Mouse (Mus musculus): Measurements from ENCODE around the gene Tmem95. TPM values are rescaled to one million over a fixed set of nuclear protein-coding genes. Genes with fewer than 3 reads are reported as not detected.
A peak's percentile ranks its signal among the peaks of the same experiment; 100 is the strongest.
"Not testable (repeated sequence)": the region's sequence is repeated elsewhere in the genome, so short reads cannot be mapped to it uniquely, and the experiment has no call there.

The Tmem95 gene
- polyA plus RNA-seq, 1 experiment from 2014 or later: not detected

GRCm38 (mm10) chr11:69867335-69867734 lies 10.5 kb downstream of the Tmem95 start:
- no peak overlapping the region for H3K4me3 ChIP-seq (ENCODE audit: low read depth, low read length)
- no peak for ATAC-seq
- no peak for TF ChIP-seq CTCF (IDR thresholded peaks at IDR 0.05; ENCODE audit: low read depth)
- H3K4me1 ChIP-seq (replicated peaks; ENCODE audit: control insufficient read depth, insufficient read depth, low read length): no peaks in the 10 kb centered on the region
- no peak overlapping the region for H3K9ac ChIP-seq (ENCODE audit: low read depth, low read length)
- WGBS: 47% methylated on average over 9 of the region's 9 CpGs
- H3K4me2 ChIP-seq (replicated peaks; ENCODE audit: low read depth): no peak overlapping the region
- no peaks in the 10 kb centered on the region for H3K36me3 ChIP-seq (ENCODE audit: control insufficient read depth, insufficient read depth)
- H3K9me3 ChIP-seq (ENCODE audit: control insufficient read depth): no peaks in the 10 kb centered on the region
- H3K27me3 ChIP-seq (replicated peaks; ENCODE audit: control insufficient read depth, insufficient read depth, low read length): no peaks in the 10 kb centered on the region
- no peak overlapping the region for H3K27ac ChIP-seq (ENCODE audit: low read depth, low read length)

DNA sequence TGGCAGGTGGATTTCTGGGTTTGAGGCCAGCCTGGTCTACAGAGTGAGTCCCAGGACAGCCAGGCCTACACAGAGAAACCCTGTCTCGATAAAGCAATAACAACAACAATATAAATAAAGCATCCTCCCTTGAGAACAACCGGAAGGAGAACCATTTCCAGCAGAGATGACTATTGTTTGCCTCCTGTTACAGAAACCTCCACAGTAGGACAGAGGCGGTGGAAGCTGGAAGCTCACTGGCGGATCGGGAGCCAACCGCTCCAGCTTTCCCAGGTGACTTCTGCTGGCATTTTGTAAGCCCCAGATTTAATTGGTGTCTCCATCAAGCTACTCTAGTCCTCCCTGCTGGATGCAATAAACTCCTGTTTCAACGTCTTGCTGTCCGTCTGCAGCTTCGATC lies 12.3 kb downstream of the Tmem95 start:
- H3K4me1 ChIP-seq (replicated peaks; ENCODE audit: control insufficient read depth, insufficient read depth, low read length): no peaks in the 10 kb centered on the region
- TF ChIP-seq CTCF (IDR thresholded peaks at IDR 0.05; ENCODE audit: low read depth): no peak
- H3K4me3 ChIP-seq (ENCODE audit: low read depth, low read length): no peak overlapping the region
- no peak overlapping the region for H3K4me2 ChIP-seq (replicated peaks; ENCODE audit: low read depth)
- H3K36me3 ChIP-seq (ENCODE audit: control insufficient read depth, insufficient read depth): no peaks in the 10 kb centered on the region
- H3K27ac ChIP-seq (ENCODE audit: low read depth, low read length): no peak overlapping the region
- no peak overlapping the region for H3K9ac ChIP-seq (ENCODE audit: low read depth, low read length)
- ATAC-seq: no peak
- H3K9me3 ChIP-seq (ENCODE audit: control insufficient read depth): no peaks in the 10 kb centered on the region
- 82% methylated on average over 9 of the region's 9 CpGs for WGBS
- no peaks in the 10 kb centered on the region for H3K27me3 ChIP-seq (replicated peaks; ENCODE audit: control insufficient read depth, insufficient read depth, low read length)

GRCm38 (mm10) chr11:69864138-69864860 lies 13.5 kb downstream of the Tmem95 start:
- no peak for TF ChIP-seq CTCF (IDR thresholded peaks at IDR 0.05; ENCODE audit: low read depth)
- H3K36me3 ChIP-seq (ENCODE audit: control insufficient read depth, insufficient read depth): no peaks in the 10 kb centered on the region
- no peaks in the 10 kb centered on the region for H3K27me3 ChIP-seq (replicated peaks; ENCODE audit: control insufficient read depth, insufficient read depth, low read length)
- H3K27ac ChIP-seq (ENCODE audit: low read depth, low read length): no peak overlapping the region
- no peaks in the 10 kb centered on the region for H3K4me1 ChIP-seq (replicated peaks; ENCODE audit: control insufficient read depth, insufficient read depth, low read length)
- H3K4me3 ChIP-seq (ENCODE audit: low read depth, low read length): no peak overlapping the region
- H3K9ac ChIP-seq (ENCODE audit: low read depth, low read length): no peak overlapping the region
- no peaks in the 10 kb centered on the region for H3K9me3 ChIP-seq (ENCODE audit: control insufficient read depth)
- no peak overlapping the region for H3K4me2 ChIP-seq (replicated peaks; ENCODE audit: low read depth)
- no peak for ATAC-seq
- 53% methylated on average over 8 of the region's 8 CpGs for WGBS

DNA sequence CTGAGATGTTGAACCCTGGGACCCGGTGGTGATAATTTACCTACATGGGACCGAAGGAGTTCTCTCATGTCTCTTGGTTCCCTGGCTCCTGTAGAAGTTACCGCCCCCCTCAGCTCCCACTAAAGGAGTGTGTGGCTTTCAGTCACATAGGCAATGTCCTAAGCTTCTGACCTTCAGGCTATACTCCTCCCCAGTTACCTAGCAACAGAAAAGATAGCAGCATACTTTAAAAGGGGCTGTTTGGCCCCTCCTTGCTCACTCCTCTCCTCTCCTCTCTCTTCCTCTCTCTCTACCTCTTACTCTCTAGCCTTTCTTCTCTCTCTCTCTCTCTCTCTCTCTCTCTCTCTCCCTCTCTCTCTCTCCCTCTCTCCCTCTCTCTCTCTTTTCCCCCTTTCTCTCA lies 14.1 kb downstream of the Tmem95 start:
- not testable (repeated sequence) for H3K9ac ChIP-seq (ENCODE audit: low read depth, low read length); H3K4me2 ChIP-seq (replicated peaks; ENCODE audit: low read depth); H3K4me3 ChIP-seq (ENCODE audit: low read depth, low read length); H3K9me3 ChIP-seq (ENCODE audit: control insufficient read depth); ATAC-seq; H3K27me3 ChIP-seq (replicated peaks; ENCODE audit: control insufficient read depth, insufficient read depth, low read length); H3K4me1 ChIP-seq (replicated peaks; ENCODE audit: control insufficient read depth, insufficient read depth, low read length); H3K36me3 ChIP-seq (ENCODE audit: control insufficient read depth, insufficient read depth); H3K27ac ChIP-seq (ENCODE audit: low read depth, low read length)
- WGBS: 71% methylated on average over 3 of the region's 3 CpGs

DNA sequence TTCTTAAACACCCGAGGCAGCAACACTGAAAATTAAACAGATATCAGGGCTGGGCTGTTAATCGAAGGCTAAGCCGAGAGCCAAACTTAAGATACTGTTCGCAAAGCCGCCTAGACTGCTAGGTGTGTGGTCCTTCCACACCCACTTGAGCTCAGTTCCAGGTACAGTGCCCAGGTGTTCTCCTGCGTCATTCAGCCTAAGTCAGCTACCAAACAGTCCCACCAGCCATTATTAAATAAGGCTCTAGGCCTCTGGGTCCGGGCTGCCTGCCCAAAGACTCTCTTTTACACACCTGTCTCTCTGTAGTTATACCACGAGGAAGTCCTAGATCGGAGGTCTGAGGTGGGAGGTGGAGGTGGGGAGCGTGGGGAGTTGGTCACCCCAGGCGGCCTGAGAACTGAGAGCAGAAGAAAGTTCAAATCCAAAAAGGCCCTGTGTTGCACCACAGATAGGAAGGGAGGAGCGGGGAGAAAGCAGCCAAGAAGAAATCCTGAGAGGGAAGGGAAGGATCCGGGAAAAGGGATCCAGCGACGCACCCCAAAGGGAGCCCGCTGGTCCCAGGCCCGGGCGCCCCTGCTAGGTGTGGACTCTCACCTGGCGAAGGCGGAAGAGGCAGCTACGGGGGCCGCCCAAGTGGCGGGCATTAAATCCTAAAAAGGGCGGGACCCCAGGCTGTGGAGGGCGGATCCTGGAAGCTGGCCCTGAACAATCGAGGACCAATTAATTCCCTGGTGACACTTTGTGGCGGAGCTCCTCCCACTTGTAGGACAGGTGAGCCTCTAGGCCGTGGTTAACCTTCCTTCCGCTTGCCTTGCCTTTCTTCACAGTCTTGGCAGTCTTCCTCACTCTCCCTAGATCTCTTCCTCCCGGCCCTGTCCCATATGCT lies 19.5 kb downstream of the Tmem95 start, which contains the start of gene Tnk1:
Gene Tnk1, minus strand, starts transcription at position 618 of the 886 bp plus-strand sequence.
- H3K27me3 ChIP-seq (replicated peaks; ENCODE audit: control insufficient read depth, insufficient read depth, low read length): no peaks in the 10 kb centered on the region
- peak within 1 kb of the TSS; percentile 30 for H3K4me3 ChIP-seq (ENCODE audit: low read depth, low read length)
- peak within 1 kb of the TSS; percentile 48 for H3K9ac ChIP-seq (ENCODE audit: low read depth, low read length)
- TF ChIP-seq CTCF (IDR thresholded peaks at IDR 0.05; ENCODE audit: low read depth): no peak
- 12% methylated on average over 30 of the region's 30 CpGs for WGBS
- H3K4me1 ChIP-seq (replicated peaks; ENCODE audit: control insufficient read depth, insufficient read depth, low read length): no peaks in the 10 kb centered on the region
- no peaks in the 10 kb centered on the region for H3K9me3 ChIP-seq (ENCODE audit: control insufficient read depth)
- ATAC-seq: peak; percentile 92
- H3K36me3 ChIP-seq (ENCODE audit: control insufficient read depth, insufficient read depth): peaks cover 17% of the 10 kb centered on the region; the same call in 1 of the 2 replicates
- peak within 1 kb of the TSS; percentile 83 for H3K27ac ChIP-seq (ENCODE audit: low read depth, low read length)
- peak within 1 kb of the TSS; percentile 63 for H3K4me2 ChIP-seq (replicated peaks; ENCODE audit: low read depth)

- no peak for ATAC-seq
- TF ChIP-seq CTCF (IDR thresholded peaks at IDR 0.05; ENCODE audit: low read depth): peak; percentile 65
Observed at GRCm38 (mm10) chr11:69855347-69855746, 22.5 kb downstream of the Tmem95 start.

More at GRCm38 (mm10) chr11:69855347-69855746, 22.5 kb downstream of the Tmem95 start:
- no peak overlapping the region for H3K9ac ChIP-seq (ENCODE audit: low read depth, low read length)
- peaks cover 48% of the 10 kb centered on the region for H3K36me3 ChIP-seq (ENCODE audit: control insufficient read depth, insufficient read depth)
- no peak overlapping the region for H3K27ac ChIP-seq (ENCODE audit: low read depth, low read length)
- no peaks in the 10 kb centered on the region for H3K27me3 ChIP-seq (replicated peaks; ENCODE audit: control insufficient read depth, insufficient read depth, low read length)
- 48% methylated on average over 16 of the region's 16 CpGs for WGBS
- no peak overlapping the region for H3K4me2 ChIP-seq (replicated peaks; ENCODE audit: low read depth)
- no peaks in the 10 kb centered on the region for H3K4me1 ChIP-seq (replicated peaks; ENCODE audit: control insufficient read depth, insufficient read depth, low read length)
- H3K4me3 ChIP-seq (ENCODE audit: low read depth, low read length): no peak overlapping the region
- H3K9me3 ChIP-seq (ENCODE audit: control insufficient read depth): no peaks in the 10 kb centered on the region

All from intestine, postnatal 0 days (tissue).